Mouse (Mus musculus) E14TG2a.4 (cell line): ENCODE data around the gene Gtf3c6.

Experiments
- H3K27me3 ChIP-seq: 2 replicates; pipeline ENCODE4 v1.6.1; 2014; ENCODE audit warnings: low read length, control low read depth; ENCODE audit not compliant: insufficient read depth
- H3K36me3 ChIP-seq: 2 replicates; pipeline ENCODE4 v1.6.1; 2014; ENCODE audit warnings: low read length, control low read depth; ENCODE audit not compliant: insufficient read depth
- H3K4me1 ChIP-seq: replicated peaks from 2 replicates; pipeline ENCODE4 v1.6.1; 2014; ENCODE audit warnings: low read depth, low read length, control low read depth
- H3K4me3 ChIP-seq: replicated peaks from 2 replicates; pipeline ENCODE4 v1.5.1; 2014; ENCODE audit warnings: mild to moderate bottlenecking, low read length
- H3K9me3 ChIP-seq: 2 replicates; pipeline ENCODE4 v1.6.1; 2014; ENCODE audit warnings: low read length, control low read depth
- CTCF ChIP-seq: conservative IDR thresholded peaks from 2 replicates; pipeline ENCODE4 v1.5.1; 2014; ENCODE audit warnings: low read length
- NANOG ChIP-seq: IDR thresholded peaks from 2 replicates; pipeline ENCODE4 v1.6.1; 2014; ENCODE audit warnings: borderline replicate concordance, low read length, mixed read lengths
- POU5F1 ChIP-seq: IDR thresholded peaks from 2 replicates; pipeline ENCODE4 v1.6.1; 2014; ENCODE audit warnings: low read length, borderline replicate concordance

The Gtf3c6 gene

DNA sequence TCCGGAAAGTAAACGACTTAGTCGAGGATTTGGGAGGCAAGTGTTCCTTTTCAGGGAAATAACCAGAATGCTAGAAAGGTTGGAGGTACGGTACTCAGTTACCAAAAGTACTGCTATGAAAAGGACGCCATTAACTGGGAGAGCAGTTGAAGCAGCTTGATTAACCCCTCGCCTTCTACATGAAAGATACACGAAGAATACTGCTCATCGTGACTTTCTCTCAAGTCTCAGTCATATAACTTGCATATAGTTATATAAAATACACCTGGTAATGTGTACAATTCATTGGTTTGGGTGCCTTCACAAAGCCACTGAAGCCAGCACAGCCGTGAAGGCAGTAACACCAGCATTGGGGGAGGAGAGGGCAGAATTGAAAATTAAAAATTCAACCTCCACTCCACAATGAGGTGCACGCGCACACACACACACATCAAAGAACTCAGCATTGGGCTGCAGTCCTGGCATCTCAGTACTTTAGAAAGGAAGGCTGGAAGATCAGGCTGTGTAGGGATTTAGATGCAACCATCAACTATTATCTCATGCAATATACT, 10.7 kb downstream of the Gtf3c6 start:
- Histone ChIP-seq H3K36me3 (peaks cover 81% of the 10 kb centered on the region), H3K4me1 (peaks cover 36% of the 10 kb centered on the region), H3K4me3 (peak overlapping the region; percentile 97), H3K9me3 (no peaks in the 10 kb centered on the region), H3K27me3 (no peaks in the 10 kb centered on the region)
- TF ChIP-seq POU5F1: no peak
- no peak for TF ChIP-seq CTCF
- no peak for TF ChIP-seq NANOG

DNA sequence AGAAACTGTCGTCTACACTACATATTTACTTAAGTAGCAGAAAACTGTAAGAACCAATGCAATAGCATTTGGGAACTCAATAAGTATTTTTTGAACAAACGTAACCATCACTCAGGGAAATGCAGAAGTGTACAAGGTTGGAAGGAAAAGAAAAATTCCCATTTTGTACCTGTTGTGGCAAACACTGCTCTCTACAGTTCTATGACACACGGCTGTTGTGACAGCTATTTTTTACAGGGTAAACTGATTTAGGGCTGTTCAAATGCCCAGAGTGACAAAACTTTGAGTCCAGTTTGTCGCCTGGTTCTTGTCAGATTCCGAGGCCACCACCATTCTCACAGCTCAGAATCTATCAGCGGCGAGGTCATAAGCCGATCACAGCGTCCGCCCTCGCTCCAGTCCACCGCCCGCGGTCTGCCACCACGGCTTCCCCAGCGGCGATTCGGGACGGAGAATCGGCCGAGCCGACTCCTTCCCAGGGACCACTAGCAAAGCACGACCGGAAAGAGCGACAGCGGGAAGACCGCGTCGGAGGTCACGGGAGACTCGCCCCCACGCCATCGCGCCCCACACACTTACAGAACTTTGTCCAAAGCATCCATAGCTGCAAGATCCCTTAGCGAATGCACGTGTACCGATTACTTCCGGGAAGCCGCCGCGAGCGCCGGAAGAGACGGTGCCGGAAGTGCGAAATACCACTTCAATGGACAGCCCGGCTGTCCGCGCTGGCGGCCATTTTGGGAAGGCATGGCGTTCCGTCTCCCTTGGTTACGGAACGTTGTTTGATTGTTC, 11.3 kb downstream of the Gtf3c6 start, which contains the start of gene Rpf2:
Rpf2 (minus strand) TSS at position 663 of the 792 bp plus-strand sequence.
- H3K4me1 ChIP-seq: peaks cover 41% of the 10 kb centered on the region
- no peak for TF ChIP-seq NANOG
- no peak for TF ChIP-seq CTCF
- TF ChIP-seq POU5F1: no peak
- peaks cover 81% of the 10 kb centered on the region for H3K36me3 ChIP-seq
- no peaks in the 10 kb centered on the region for H3K9me3 ChIP-seq
- H3K4me3 ChIP-seq: peak within 1 kb of the TSS; percentile 97
- H3K27me3 ChIP-seq: no peaks in the 10 kb centered on the region

DNA sequence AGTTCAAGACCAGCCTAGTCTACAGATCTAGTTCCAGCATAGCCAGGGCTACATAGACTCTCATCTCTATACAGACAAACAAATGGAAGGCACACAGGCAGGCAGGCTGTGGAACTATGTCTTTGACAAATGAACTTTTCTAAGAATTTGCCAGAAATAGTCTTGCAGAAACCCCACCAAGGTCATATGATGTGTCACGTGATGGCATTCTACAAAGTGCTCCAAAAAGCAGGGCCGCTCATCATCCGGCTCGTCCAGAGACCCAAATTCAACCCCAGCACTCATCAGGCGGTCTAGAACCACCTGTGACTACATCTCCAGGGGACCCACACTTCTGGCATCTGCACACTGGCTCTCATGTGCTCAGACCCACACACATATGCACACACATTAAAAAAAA, 20.1 kb downstream of the Gtf3c6 start:
- TF ChIP-seq NANOG: no peak
- TF ChIP-seq CTCF: no peak
- TF ChIP-seq POU5F1: no peak
- no peaks in the 10 kb centered on the region for H3K27me3 ChIP-seq
- H3K9me3 ChIP-seq: no peaks in the 10 kb centered on the region
- H3K4me3 ChIP-seq: 0 out of 2 replicates have a peak overlapping the region, but pooled peaks have one; percentile 1
- H3K4me1 ChIP-seq: peaks cover 37% of the 10 kb centered on the region
- H3K36me3 ChIP-seq: peaks cover 98% of the 10 kb centered on the region

DNA sequence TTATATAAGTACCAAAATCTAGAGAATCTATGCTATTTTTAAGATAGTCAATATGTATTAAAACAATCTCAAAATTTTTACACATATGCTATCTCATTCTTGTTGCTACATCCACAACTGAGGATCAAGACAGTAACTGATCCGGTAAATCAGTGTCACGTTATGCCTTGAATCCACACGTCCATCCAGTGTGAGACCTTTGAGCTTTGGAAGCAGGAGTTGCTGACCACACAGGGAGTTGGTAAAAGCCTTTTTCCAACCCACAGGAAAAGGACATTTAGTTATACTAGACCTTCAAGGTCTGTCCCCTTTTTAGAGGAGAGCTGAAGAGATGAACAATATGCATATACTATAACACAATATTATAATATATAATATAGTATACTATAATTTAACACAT, 24.7 kb downstream of the Gtf3c6 start:
- TF ChIP-seq POU5F1: no peak
- no peak for TF ChIP-seq NANOG
- TF ChIP-seq CTCF: no peak
- H3K9me3 ChIP-seq: no peaks in the 10 kb centered on the region
- H3K4me3 ChIP-seq: no peak overlapping the region
- H3K36me3 ChIP-seq: peaks cover 95% of the 10 kb centered on the region
- peaks cover 26% of the 10 kb centered on the region for H3K4me1 ChIP-seq
- H3K27me3 ChIP-seq: no peaks in the 10 kb centered on the region

DNA sequence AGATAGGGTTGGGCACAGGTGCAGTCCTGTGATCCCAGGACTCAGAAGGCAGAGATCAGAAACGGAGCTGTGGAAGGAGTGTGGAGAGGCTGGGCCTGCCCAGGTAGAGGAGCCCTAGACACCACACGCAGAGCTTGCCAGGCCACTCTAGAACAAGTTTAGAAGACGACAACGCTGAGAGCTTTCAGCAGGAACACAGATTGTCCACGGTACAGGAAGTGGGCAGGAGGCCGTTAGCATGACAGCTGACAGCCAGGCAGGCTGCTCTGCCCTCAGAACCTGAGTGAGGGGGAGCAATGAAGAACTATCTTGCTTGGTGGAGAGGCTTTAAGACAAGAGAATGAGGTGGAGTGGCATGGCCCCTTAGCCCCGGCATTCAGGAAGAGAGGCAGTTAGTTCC, 25.5 kb downstream of the Gtf3c6 start:
- TF ChIP-seq NANOG (no peak), POU5F1 (no peak), CTCF (no peak)
- Histone ChIP-seq H3K4me3 (no peak overlapping the region), H3K36me3 (peaks cover 95% of the 10 kb centered on the region), H3K4me1 (peaks cover 18% of the 10 kb centered on the region), H3K9me3 (no peaks in the 10 kb centered on the region), H3K27me3 (no peaks in the 10 kb centered on the region)

DNA sequence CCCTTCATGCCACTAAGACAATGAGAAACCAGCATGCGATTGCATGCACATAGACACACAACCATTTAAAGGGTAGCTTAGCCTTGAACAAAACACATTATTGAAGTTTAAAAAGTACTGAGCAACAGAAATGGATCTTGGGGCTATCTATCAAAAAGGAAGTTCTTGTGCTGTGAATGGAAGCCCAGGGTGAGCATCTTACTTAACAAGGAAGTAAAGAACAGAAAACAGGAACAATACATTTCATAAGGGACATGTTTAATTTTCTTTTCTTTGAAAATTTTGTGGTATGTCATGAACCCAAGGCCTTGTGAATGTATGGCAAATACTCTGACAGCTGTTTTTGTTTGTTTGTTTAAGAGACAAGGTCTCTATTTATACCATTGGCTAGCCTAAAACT, 28.2 kb downstream of the Gtf3c6 start:
- Histone ChIP-seq H3K36me3 (peaks cover 96% of the 10 kb centered on the region), H3K9me3 (no peaks in the 10 kb centered on the region), H3K4me3 (no peak overlapping the region), H3K27me3 (no peaks in the 10 kb centered on the region), H3K4me1 (peaks cover 5% of the 10 kb centered on the region)
- no peak for TF ChIP-seq CTCF
- no peak for TF ChIP-seq POU5F1
- TF ChIP-seq NANOG: no peak

DNA sequence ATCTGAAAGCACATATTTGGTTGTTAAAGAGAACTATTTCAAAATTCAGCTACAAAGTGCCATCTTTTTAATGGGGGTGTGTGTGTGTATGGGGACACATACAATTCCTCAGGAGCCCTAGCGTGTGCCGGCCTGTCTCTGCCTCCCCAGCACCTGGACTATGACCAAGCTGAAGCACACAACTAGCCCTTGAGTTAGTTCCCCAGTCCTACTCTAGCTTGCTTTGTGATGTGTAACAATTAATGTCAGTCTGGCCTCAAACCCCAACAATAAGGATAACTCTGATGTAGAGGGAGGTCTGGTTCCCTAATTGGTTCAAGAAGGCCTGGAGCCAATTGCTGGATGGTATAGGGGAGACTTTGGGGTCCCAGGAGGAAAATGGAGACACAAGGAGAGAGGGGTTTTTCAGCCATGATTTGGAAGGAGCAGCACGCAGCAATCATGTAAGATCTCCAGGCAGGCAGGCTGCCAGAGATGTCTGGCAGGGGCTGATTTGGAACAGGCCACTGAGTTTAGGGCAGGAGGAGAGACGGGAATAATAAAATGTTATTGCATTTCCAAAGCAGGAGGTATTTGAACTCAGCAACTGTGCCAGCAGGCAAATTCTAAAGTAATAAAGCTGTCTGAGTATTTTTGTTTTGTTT, 30.1 kb downstream of the Gtf3c6 start:
- Histone ChIP-seq H3K4me1 (peaks cover 5% of the 10 kb centered on the region), H3K27me3 (no peaks in the 10 kb centered on the region), H3K9me3 (peaks cover 3% of the 10 kb centered on the region), H3K4me3 (no peak overlapping the region), H3K36me3 (peaks cover 96% of the 10 kb centered on the region)
- no peak for TF ChIP-seq NANOG
- TF ChIP-seq CTCF: no peak
- TF ChIP-seq POU5F1: no peak

DNA sequence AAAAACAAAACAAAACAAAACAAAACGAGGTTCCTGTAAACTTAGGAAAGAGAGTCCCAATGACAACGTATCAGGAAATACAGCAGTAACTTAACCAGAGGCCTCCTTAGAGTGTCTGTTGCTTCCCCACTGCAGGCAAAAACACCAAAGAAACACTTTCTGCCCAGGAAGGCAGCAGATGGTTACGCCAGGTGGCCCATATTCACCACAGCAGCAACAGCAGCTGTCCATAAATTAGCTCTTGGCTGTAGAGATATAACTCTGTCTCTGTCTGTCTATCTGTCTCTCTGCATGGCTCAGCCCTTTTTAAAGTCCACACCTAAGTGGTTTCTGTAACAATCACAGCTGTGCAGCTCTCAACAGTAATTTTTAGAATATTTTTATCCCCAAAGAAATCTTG, 39.0 kb downstream of the Gtf3c6 start:
- Histone ChIP-seq H3K4me1 (peaks cover 5% of the 10 kb centered on the region), H3K36me3 (peaks cover 41% of the 10 kb centered on the region), H3K27me3 (no peaks in the 10 kb centered on the region), H3K9me3 (peaks cover 34% of the 10 kb centered on the region), H3K4me3 (no peak overlapping the region)
- TF ChIP-seq POU5F1: no peak
- no peak for TF ChIP-seq CTCF
- no peak for TF ChIP-seq NANOG
